Mouse (Mus musculus) gastrocnemius, postnatal 10 days (tissue): ENCODE data around the gene Tomm20. TPM values are rescaled to one million over a fixed set of nuclear protein-coding genes. Genes with fewer than 3 reads are reported as not detected.
"Not testable (repeated sequence)": the region's sequence is repeated elsewhere in the genome, so short reads cannot be mapped to it uniquely, and the experiment has no call there.

ENCODE experiments used
- DNase-seq: peaks from one replicate; pipeline ENCODE4 v3.0.0; 2021; ENCODE audit warnings: mixed read lengths
- total RNA-seq, 2 experiments: library from RNA; stranded (reverse); gene quantifications; 2 replicates each; pipeline ENCODE4 v1.2.3; 2021

Tomm20 gene
- total RNA-seq, 2 experiments from 2014 or later, result 114 to 122 TPM

DNA sequence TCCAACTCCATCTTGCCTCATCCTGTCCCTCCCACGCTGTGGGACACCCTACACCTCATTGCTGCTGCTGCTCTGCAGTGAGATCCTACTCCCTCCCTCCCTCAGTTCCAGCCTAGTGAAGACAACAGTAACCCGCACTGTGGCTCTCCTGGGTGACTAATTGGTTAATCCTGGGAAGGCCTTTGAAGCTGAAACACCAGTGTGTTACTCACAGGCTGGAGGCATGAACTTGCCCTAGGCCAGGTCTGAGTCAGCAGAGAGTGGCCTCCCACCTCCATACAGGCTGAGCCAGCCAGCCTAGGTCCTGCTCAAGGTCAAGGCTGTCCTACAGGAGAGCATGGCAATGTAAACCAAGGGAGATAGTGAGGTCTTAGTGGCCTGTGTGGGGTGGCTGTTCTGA, 26.4 kb downstream of the Tomm20 start:
- no peak for DNase-seq

DNA sequence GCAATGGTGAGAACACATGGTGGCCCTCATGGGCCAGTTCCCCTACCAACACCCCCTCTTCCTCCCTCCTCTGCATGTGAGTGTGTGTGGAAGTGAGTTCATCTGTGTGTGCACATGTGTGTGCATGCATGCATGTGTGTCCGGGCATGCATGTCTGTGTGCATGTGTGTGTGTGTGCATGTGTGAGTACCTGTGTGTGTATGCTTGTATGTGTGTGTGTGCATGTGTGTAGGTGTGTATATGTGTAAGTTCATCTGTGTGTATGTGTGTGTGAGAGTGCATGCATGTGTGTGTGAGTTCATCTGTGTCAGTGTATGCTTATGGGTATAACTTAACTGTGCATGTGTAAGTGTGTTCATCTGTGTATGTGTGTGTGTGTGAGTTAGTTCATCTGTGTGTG, 27.3 kb downstream of the Tomm20 start:
- DNase-seq, result no peak

- DNase-seq, result peak; percentile 51
Measured at GRCm38 (mm10) chr8:126917179-126917905, 28.3 kb downstream of the Tomm20 start.

DNA sequence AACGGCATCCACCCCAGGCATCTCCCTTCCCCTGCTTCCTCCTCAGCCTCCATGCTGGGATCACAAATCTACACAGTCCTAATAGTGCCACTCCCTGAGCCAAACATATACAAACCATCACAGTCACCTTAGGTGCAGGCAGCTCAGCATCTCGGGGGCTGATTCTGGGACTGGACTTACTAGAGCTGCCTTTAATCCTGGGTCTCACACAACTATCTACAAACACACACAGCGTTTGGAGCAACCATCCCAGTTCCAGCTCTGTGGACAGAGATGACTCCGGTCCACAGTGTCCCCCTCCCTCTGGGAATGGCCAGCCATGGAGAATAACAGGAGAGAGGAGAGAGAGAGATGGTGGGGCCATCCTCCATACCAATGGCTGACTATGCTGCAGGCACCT, 29.0 kb downstream of the Tomm20 start:
- no peak for DNase-seq

GRCm38 (mm10) chr8:126914609-126915375, 30.9 kb downstream of the Tomm20 start:
- no peak for DNase-seq

DNA sequence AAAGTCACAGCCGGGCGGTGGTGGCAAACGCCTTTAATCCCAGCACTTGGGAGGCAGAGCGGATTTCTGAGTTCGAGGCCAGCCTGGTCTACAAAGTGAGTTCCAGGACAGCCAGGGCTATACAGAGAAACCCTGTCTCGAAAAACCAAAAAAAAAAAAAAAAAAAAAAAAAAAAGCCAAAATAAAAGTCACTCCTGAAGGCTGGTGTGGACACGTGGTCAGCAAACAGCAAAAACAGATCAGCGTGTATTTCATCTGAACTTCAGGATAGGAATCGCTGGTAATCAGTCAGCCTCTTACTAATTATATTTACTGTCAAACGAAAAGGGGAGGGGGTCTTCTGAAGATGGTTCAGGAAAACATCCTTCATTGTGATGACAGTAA, 31.5 kb downstream of the Tomm20 start:
- not testable (repeated sequence) for DNase-seq

GRCm38 (mm10) chr8:126913241-126914106, 32.2 kb downstream of the Tomm20 start:
- peak; percentile 72 for DNase-seq

DNA sequence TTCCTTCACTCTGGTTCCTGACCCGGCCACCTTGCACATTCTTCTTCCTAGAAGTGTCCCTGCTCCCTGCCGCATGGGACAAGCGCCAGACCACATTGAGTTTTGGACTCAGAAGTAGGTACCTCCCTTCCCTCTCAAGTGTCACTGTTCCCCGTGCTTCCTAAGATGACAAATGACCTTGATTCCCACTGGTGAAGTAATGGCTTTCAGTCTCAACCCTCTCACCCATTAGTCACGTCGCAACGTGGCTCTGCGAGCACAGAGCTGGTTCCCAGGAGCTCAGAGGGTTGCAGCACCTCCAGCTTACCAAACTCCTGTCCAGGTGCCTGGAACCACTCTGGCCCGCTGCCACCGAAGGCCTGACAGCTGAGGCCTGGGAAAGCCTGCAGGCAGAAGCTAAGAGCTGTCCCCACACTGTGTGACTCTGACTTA, 36.3 kb downstream of the Tomm20 start:
- DNase-seq, result peak; percentile 55

DNA sequence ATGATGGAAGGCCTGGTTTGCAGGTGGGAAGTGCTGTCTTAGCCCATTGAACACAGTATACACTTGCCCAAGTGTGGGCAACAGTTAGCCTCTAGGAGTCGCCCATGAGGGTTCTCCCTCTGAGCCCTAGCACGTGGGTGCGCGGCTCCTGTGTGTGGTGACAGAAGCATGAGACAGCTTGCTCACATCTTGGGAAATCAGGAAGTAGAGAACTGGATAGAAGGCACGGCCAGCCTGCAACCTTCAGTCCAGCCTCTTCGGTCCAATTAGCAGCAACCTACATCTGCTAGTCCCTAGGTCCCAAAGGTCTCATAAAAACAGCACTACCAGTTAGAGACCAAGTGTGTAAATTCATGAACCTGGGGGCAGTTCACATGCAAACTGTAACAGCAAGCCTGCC, 36.8 kb downstream of the Tomm20 start:
- no peak for DNase-seq

DNA sequence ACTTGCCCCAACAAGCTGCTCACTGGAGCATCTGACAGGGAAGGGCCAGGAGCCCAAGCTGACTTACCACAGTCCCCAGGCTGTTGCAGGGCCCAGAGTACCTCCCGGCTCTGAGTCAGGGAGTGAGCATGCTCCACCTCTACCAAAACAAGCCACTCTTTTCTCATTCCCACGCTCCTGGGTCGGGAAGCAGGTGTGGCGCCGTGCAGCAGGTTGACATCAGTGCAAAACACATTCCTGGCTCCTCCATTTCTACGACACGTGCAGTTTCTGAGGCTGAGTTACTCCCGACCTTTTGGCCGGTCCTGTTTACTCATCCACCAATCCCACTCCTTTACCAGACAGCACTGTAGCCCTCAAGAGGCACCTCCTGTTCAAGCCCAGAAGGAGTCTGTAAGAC, 37.7 kb downstream of the Tomm20 start:
- DNase-seq, result no peak

DNA sequence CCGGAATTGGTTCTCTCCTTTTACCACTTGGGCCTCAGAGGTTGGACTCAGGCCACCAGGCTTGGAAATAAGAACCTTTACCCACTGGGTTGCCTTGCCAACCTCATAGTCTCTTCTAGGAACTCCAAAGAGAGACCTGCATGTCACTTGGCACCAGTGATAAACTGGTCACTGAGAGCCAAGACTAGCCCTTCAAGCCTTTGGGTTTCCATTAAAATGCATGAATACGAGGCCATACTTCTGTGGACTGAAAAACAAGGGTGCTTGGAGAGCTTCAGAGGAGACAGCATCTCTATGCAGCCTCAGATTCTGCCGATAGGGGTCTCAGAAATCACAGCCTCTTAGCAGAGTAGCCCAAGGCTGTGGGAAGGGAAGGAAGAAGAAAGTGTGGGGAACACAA, 38.3 kb downstream of the Tomm20 start:
- no peak for DNase-seq

GRCm38 (mm10) chr8:126905387-126905786, 40.3 kb downstream of the Tomm20 start:
- no peak for DNase-seq

DNA sequence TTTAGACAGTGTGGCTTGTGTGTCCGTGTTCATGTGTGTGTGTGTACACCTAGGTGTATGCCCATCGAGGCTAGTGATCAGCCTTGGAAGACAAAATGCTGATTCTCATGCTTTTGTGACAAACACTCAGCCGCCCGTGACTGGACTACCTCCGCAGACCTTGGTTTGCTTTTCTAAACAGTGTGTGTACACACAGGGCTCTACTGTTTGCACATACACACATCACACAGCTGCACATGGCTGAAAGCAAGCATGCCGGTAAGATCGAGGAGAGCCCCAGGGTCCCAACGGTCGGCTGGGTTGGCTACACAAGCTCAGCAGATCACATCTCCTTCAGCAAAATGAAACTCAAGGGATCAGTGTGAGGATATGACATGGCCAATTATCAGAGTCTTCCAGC, 41.7 kb downstream of the Tomm20 start:
- DNase-seq, result no peak

DNA sequence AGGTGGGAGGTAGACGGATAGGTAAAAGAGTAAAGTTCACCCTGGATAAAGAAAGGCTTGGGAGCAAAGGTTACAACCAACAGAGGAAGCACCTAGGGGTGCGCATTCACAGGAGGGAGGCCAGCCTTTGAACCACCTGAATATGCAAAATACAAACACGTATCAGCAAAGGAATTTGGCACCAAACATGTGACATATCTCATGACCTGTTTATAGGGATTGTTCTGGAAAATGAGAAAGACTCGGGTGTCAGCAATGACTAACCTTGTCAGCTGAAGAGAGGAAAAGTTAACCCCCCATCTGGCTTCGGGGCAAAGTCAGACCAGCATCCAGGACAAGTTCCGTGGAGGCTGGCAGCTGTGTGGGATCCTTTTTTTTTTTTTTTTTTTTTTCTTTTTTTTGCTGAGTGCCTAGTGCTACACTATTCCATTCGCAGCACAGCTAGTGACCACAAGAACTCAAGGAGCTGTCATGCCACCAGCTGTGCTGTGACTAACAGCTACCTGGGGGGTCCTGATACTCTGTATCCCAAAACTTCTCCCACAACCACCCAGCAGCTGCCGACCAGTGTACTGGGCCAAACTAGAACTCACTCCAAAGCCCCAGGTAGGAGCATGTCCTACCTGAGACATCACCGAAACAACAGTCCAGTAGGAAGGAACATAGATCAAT, 42.3 kb downstream of the Tomm20 start:
- DNase-seq, result no peak

DNA sequence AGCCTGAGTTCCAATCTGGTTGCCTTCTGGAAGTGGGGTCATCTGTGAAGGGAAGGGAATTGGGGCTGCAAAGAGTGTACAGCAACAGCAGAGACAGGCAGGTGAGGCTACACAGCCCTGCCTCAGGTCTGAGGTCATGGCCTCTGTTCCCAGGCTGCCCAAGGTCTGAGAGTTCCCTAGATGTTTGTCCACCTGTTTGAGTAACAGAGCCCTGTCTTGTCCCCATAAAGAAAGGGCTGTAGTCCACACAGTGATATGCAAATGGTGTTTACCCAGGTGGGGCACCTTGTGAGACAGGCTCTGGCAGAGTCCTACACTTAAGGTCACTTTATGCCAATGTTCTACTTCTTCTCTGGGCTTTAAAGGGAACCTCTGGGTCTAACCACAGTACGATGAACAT, 44.0 kb downstream of the Tomm20 start:
- DNase-seq, result no peak

- no peak for DNase-seq
Measured at GRCm38 (mm10) chr8:126901049-126901448, 44.6 kb downstream of the Tomm20 start.

DNA sequence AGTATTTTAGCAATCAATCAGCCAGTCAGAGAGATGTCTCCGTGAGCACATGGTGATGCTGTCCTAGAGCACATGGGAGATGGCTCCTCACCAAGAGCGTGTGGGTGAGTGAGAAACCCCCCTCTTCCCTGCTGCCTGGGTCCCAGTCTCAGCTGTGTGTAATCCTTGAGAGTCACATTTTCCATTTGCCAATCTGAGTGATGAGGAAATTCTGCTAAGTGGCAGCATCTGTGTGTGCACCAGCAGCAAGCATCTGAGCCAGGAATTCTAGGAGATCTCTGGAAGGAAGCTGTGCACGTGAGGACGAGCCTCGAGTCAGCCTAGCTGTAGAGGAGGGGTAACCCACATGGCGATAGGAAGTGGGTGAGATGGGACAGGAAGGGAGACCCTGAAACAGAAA, 50.5 kb downstream of the Tomm20 start:
- no peak for DNase-seq

DNA sequence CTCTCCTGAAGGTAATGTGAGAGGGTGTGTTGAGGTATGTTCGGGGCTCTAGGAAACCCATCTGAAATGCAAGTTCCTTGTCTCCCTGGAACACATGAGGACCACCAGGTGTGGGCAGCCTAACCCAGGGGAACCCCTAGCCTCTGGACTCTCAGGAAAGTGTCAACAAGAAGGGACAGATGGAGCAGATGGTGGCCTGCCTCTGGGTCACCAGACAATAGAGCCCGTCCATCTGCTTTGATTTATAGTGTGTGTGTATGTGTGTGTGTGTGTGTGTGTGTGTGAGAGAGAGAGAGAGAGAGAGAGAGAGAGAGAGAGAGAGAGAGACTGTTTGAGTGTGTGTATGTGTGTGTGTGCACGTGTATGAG, 58.0 kb downstream of the Tomm20 start:
- DNase-seq, result no peak

GRCm38 (mm10) chr8:126886741-126887638, 58.7 kb downstream of the Tomm20 start:
- peak; percentile 73 for DNase-seq

DNA sequence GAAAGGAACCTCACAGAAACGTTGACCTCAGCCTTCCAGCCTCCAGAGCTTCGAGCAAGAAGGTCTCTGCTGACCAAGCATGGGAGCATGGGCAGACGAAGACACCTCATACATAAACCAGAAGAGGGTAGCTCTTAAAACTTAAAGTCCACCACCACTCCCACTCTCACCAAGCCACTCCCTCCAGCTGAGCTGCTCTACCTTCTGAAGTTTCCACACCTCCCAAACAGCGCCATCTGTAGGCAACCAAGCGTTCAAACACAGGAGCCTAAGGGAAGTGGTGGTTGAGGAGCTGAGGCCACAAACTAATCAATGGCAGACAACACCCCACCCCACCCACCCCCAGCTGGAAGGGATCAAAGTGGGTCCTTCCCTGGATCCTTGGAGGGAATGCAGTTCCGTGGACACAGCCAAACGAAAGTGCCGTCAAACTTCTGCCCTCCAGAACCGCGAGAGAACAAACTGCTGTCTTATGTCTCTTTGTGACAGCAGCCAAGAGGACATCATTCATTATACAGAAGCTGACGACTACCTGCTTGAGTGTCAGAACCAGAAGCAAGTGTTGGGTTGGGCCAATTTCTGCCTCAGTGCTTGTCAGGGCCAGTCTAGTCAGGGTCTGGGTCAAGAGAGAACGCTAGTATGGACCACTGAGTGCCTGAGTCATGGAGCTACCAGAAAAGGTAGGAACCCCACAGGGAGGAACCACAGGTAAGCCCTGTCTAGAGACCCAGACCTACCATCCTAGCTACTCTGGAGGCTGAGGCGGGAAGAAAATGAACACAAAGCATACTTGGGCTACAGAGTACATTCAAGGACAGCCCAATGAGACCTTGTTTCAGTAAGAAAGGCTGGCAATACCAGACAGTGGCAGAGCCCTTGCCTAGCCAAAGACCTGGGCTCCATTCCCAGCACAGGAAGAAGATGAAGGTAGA, 59.8 kb downstream of the Tomm20 start:
- no peak for DNase-seq
